Mouse (Mus musculus): ENCODE measurements around the gene Plxna4.

Plxna4 gene

GRCm38 (mm10) chr6:32398261-32398660, 189.7 kb downstream of the Plxna4 start:
- no peak for DNase-seq

GRCm38 (mm10) chr6:32397133-32397730, 190.8 kb downstream of the Plxna4 start:
- no peak for DNase-seq

- DNase-seq, result no peak
Measured at GRCm38 (mm10) chr6:32395415-32395814, 192.6 kb downstream of the Plxna4 start.

GRCm38 (mm10) chr6:32392262-32392661, 195.7 kb downstream of the Plxna4 start:
- DNase-seq, result no peak

GRCm38 (mm10) chr6:32388276-32388675, 199.7 kb downstream of the Plxna4 start:
- no peak for DNase-seq

GRCm38 (mm10) chr6:32386915-32387314, 201.1 kb downstream of the Plxna4 start:
- DNase-seq, result no peak

- no peak for DNase-seq
Measured at GRCm38 (mm10) chr6:32384937-32385336, 203.1 kb downstream of the Plxna4 start.

- no peak for DNase-seq
Measured at GRCm38 (mm10) chr6:32384423-32384822, 203.6 kb downstream of the Plxna4 start.

GRCm38 (mm10) chr6:32381516-32381915, 206.5 kb downstream of the Plxna4 start:
- no peak for DNase-seq

GRCm38 (mm10) chr6:32377181-32377580, 210.8 kb downstream of the Plxna4 start:
- DNase-seq, result no peak

GRCm38 (mm10) chr6:32373931-32374361, 214.0 kb downstream of the Plxna4 start:
- no peak for DNase-seq

- DNase-seq, result no peak
Measured at GRCm38 (mm10) chr6:32369092-32369491, 218.9 kb downstream of the Plxna4 start.

GRCm38 (mm10) chr6:32368408-32368807, 219.6 kb downstream of the Plxna4 start:
- DNase-seq, result no peak

- no peak for DNase-seq
Measured at GRCm38 (mm10) chr6:32364933-32365332, 223.1 kb downstream of the Plxna4 start.

- DNase-seq, result no peak
Measured at GRCm38 (mm10) chr6:32363489-32364068, 224.4 kb downstream of the Plxna4 start.

- DNase-seq, result no peak
Measured at GRCm38 (mm10) chr6:32362421-32362820, 225.6 kb downstream of the Plxna4 start.

- DNase-seq, result no peak
Measured at GRCm38 (mm10) chr6:32359675-32360074, 228.3 kb downstream of the Plxna4 start.

GRCm38 (mm10) chr6:32357497-32357896, 230.5 kb downstream of the Plxna4 start:
- DNase-seq, result no peak

GRCm38 (mm10) chr6:32355559-32355958, 232.4 kb downstream of the Plxna4 start:
- no peak for DNase-seq

GRCm38 (mm10) chr6:32348996-32349395, 239.0 kb downstream of the Plxna4 start:
- no peak for DNase-seq

- DNase-seq, result no peak
Measured at GRCm38 (mm10) chr6:32348126-32348525, 239.9 kb downstream of the Plxna4 start.

- no peak for DNase-seq
Measured at GRCm38 (mm10) chr6:32346015-32346414, 242.0 kb downstream of the Plxna4 start.

- no peak for DNase-seq
Measured at GRCm38 (mm10) chr6:32342727-32343126, 245.3 kb downstream of the Plxna4 start.

- DNase-seq, result no peak
Measured at GRCm38 (mm10) chr6:32342272-32342671, 245.7 kb downstream of the Plxna4 start.

- no peak for DNase-seq
Measured at GRCm38 (mm10) chr6:32338416-32338943, 249.5 kb downstream of the Plxna4 start.

All from thymus, postnatal 25 days (tissue).